ENCODE assay signal across 13 mouse cellular contexts in the genomic region with DNA sequence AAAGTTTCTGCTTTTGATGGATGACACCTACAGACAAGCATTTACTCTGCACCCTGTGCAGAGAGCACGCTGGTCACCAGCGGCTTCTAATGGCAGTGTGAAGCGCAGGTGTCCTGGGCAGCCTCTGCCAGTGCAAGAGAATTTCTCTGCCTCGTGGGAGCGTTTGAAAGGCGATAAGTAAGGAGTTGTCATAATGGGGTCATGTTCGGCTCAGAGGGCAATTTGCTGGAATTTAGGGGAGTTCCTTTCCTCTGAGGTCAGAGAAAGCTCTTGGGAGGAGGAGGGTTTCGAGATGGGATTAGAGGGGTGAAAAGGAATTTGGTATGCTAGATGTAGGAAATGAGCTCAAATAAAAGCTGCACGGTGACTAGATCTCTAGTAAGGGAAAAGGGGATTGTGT.
DNase-seq lines count a peak whose midpoint lies in the region; ATAC-seq and TF ChIP-seq lines count a peak whose summit lies in the region.
"Had no signal": no experiment of that assay in that cellular context is flagged by ENCODE, and none has a peak within 500 bp of the region (broad histone marks: within the 10 kb centered on the region; RNA-seq: fewer than 3 reads in every experiment).

No protein-coding gene starts in this region.

- WGBS in kidney, adult 2 months = 35% methylated on average over 9 of the region's 9 CpGs
- 36% methylated on average over 9 of the region's 9 CpGs for WGBS in limb, embryonic 14.5 days

- H3K4me2 ChIP-seq in limb, embryonic 14.5 days (replicated peaks; ENCODE audit: low read depth, low read length, severe bottlenecking) = no peak overlapping the region
- H3K4me2 ChIP-seq: hindbrain, embryonic 15.5 days; limb, embryonic 15.5 days had no signal

- peak; percentile 21; the same call in 1 of the 2 replicates for ATAC-seq in limb, embryonic 14.5 days (ENCODE audit: low FRiP score, low read depth)
- no peak for ATAC-seq in frontal cortex, adult (ENCODE audit: low TSS enrichment)

- H3K9ac ChIP-seq in limb, embryonic 14.5 days (ENCODE audit: low read depth, low read length, severe bottlenecking) = no peak overlapping the region
- H3K9ac ChIP-seq: hindbrain, embryonic 15.5 days; limb, embryonic 15.5 days had no signal

- DNase-seq in kidney, adult 2 months = peak; percentile 13
- DNase-seq in kidney, adult 8-10 months = no peak
- DNase-seq in urinary bladder, postnatal 14 days (ENCODE audit: low spot score) = peak; percentile 6
- DNase-seq in urinary bladder, postnatal 10 days (ENCODE audit: low spot score) = no peak
- no peak for DNase-seq in limb, embryonic 14.5 days (ENCODE audit: low spot score)
- DNase-seq in urinary bladder, postnatal 36 days (ENCODE audit: low spot score in 2 of 2) = no peak
- DNase-seq in layer of hippocampus, postnatal 14 days (ENCODE audit: low spot score in 2 of 2) = no peak
- DNase-seq: cerebellum, adult 8-10 months had no signal

- TF ChIP-seq POLR2A in kidney, adult 2 months (IDR thresholded peaks at IDR 0.05; ENCODE audit: low read depth, low read length) = no peak
- no peak for TF ChIP-seq POLR2A in limb, embryonic 14.5 days (IDR thresholded peaks at IDR 0.05; ENCODE audit: borderline replicate concordance, extremely low read depth, insufficient read depth, insufficient read length)

- no peak overlapping the region for H3K27ac ChIP-seq in kidney, adult 2 months (ENCODE audit: insufficient read depth, low read depth, low read length)
- H3K27ac ChIP-seq in limb, embryonic 14.5 days (replicated peaks; ENCODE audit: low read depth, low read length) = no peak overlapping the region
- H3K27ac ChIP-seq: heart, embryonic 10.5 days; hindbrain, embryonic 15.5 days; layer of hippocampus, adult 2 months; limb, embryonic 15.5 days had no signal

- H3K36me3 ChIP-seq in kidney, adult 2 months (ENCODE audit: control insufficient read depth, insufficient read depth, low read length) = no peaks in the 10 kb centered on the region
- no peaks in the 10 kb centered on the region for H3K36me3 ChIP-seq in limb, embryonic 14.5 days (ENCODE audit: control insufficient read depth, insufficient read depth, low read length)
- H3K36me3 ChIP-seq: heart, embryonic 10.5 days; hindbrain, embryonic 15.5 days; limb, embryonic 15.5 days had no signal

- H3K4me3 ChIP-seq in kidney, adult 2 months (ENCODE audit: insufficient read depth, low read depth, low read length) = no peak overlapping the region
- H3K4me3 ChIP-seq in limb, embryonic 14.5 days (replicated peaks; ENCODE audit: low read length) = no peak overlapping the region
- H3K4me3 ChIP-seq: heart, embryonic 10.5 days; hindbrain, embryonic 15.5 days; layer of hippocampus, adult 2 months; limb, embryonic 15.5 days had no signal

- no peaks in the 10 kb centered on the region for H3K27me3 ChIP-seq in kidney, adult 2 months (replicated peaks; ENCODE audit: control insufficient read depth, insufficient read depth, low read length)
- no peaks in the 10 kb centered on the region for H3K27me3 ChIP-seq in limb, embryonic 14.5 days (ENCODE audit: control insufficient read depth, insufficient read depth, low read length)
- H3K27me3 ChIP-seq: hindbrain, embryonic 15.5 days; limb, embryonic 15.5 days had no signal

- H3K9me3 ChIP-seq in limb, embryonic 14.5 days (ENCODE audit: control insufficient read depth, low read length) = no peaks in the 10 kb centered on the region
- H3K9me3 ChIP-seq: heart, embryonic 10.5 days; hindbrain, embryonic 15.5 days; limb, embryonic 15.5 days had no signal

- TF ChIP-seq CTCF in kidney, adult 2 months (conservative IDR thresholded peaks at IDR 0.05; ENCODE audit: insufficient read depth, insufficient read length, low read depth, low read length) = no peak

- H3K4me1 ChIP-seq in kidney, adult 2 months (ENCODE audit: control insufficient read depth, insufficient read depth, low read length) = no peaks in the 10 kb centered on the region
- H3K4me1 ChIP-seq in limb, embryonic 14.5 days (ENCODE audit: control insufficient read depth, insufficient read depth, low read length) = peaks cover 4% of the 10 kb centered on the region; the same call in 1 of the 2 replicates
- H3K4me1 ChIP-seq: hindbrain, embryonic 15.5 days had no signal

Comparison
In these comparisons a context has a peak if more than half of its experiments do, and no peak if none do; other contexts are left out.
1. DNase-seq: peak in kidney, adult 2 months (single experiment) and urinary bladder, postnatal 14 days (single experiment); none in kidney, adult 8-10 months (0 of 2), urinary bladder, postnatal 10 days (single experiment), limb, embryonic 14.5 days (single experiment), urinary bladder, postnatal 36 days (0 of 2) and layer of hippocampus, postnatal 14 days (0 of 2).